Mouse (Mus musculus) Patski (cell line): ENCODE results near the gene Hacd2. TPM values are rescaled to one million over a fixed set of nuclear protein-coding genes. Genes with fewer than 3 reads are reported as not detected.

Source experiments
- ATAC-seq: fragments of 100-300 bp; one replicate; pipeline ENCODE4 v1.8.0; 2021
- CTCF ChIA-PET: fragments of 350-600 bp; sonication (Branson Sonifier 250); formaldehyde crosslinking; loops from one replicate; lab custom pipeline; 2022; ENCODE audit warnings: inconsistent platforms; lab: Charles Lee
- POLR2A ChIA-PET: fragments of 350-600 bp; sonication (Branson Sonifier 250); formaldehyde crosslinking; loops from one replicate; lab custom pipeline; 2022; ENCODE audit warnings: antibody characterized with exemption, inconsistent platforms; lab: Charles Lee
- DNase-seq: peaks from one replicate; pipeline ENCODE4 v3.0.0-alpha.2; 2011; ENCODE audit warnings: low read depth, low spot score
- H3K27me3 ChIP-seq: fragments of 371-371 bp; one replicate; pipeline ENCODE4 v1.5.1; 2021
- CTCF ChIP-seq: fragments of 100-300 bp; IDR thresholded peaks from one replicate; pipeline ENCODE4 v1.5.1; 2021
- in situ Hi-C: fragments of 300-500 bp; cut with MboI; formaldehyde crosslinking; loops from 3 replicates; pipeline ENCODE4 v1.11.1; 2018; ENCODE audit warnings: low pct_unique_long_range_greater_than_20kb, mixed read lengths
- polyA plus RNA-seq: library from polyadenylated mRNA; unstranded; gene quantifications from one replicate; pipeline ENCODE4 v1.2.3, GENCODE M21; 2021

The Hacd2 gene
- polyA plus RNA-seq, 1 experiment from 2014 or later, result 76.2 TPM

DNA sequence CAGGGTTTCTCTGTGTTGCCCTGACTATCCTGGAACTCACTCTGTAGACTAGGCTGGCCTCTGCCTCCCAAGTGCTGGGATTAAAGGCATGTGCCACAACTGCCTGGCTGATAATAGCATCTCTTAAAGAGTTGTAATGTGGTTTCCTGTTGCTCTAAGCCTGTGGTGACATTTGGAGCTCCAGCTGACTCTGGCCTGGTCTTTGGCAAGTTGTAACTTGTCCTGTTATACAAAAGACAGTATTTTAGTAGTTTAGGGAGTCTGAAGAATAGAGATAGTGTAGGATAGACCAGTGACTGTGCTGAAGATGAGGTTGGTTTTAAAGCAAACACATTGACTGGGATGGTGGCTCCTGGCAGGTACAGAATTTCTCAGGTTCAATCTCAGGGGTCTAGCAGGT, 52.2 kb downstream of the Hacd2 start:
- no peak for DNase-seq
- in situ Hi-C loops, result no loop called here
- no peak for TF ChIP-seq CTCF
- ATAC-seq, result no peak
- ChIA-PET POLR2A (no interaction called here), CTCF (no interaction called here)
- H3K27me3 ChIP-seq, result no peaks in the 10 kb centered on the region

DNA sequence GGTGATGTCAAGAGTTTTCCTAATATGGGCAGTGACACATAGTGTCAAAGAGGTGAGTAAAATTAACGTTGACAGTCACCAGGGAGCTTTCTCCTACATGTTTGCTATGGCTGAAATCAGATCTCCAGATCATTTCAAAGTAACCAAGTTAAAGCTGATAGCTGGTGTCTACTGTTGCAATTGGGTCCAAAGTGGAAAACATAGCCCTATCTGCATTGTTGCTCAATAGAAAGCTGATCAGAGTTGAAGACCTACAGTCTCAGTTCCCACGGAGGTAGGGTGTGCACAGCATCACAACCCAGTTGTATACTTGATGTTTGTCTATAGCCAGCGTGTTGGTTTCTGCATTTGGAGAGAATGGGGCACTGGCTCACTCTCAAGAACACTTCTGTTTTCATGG, 53.4 kb downstream of the Hacd2 start:
- ATAC-seq (no peak), DNase-seq (no peak)
- ChIA-PET CTCF (interaction anchor here (0.9 to 1.3 kb wide), 2 partner anchors 11 to 32 kb away, joined by 3 read pairs; no protein-coding TSS in a partner anchor), POLR2A (no interaction called here)
- no peak for TF ChIP-seq CTCF
- no peaks in the 10 kb centered on the region for H3K27me3 ChIP-seq
- in situ Hi-C loops, result no loop called here

DNA sequence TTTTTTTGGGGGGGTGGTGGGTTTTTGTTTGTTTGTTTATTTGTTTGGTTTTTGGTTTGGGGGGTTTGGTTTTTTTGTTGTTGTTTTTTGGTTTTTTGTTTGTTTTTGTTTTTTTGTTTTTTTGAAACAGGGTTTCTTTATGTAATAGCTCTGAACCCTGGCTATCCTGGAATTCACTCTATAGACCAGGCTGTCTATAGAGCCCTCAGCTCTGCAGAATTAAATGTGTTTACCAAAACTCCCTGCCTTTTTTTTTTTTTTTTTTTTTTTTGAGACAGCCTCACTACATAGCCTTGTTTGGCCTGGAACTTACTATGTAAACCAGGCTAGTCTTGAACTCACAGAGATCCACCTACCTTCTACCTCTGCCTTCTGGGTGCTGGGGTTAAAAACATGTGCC, 71.3 kb downstream of the Hacd2 start:
- DNase-seq (no peak), ATAC-seq (no peak)
- no peak for TF ChIP-seq CTCF
- POLR2A ChIA-PET, result no interaction called here
- in situ Hi-C loops, result no loop called here
- H3K27me3 ChIP-seq, result no peaks in the 10 kb centered on the region
- CTCF ChIA-PET, result no interaction called here

DNA sequence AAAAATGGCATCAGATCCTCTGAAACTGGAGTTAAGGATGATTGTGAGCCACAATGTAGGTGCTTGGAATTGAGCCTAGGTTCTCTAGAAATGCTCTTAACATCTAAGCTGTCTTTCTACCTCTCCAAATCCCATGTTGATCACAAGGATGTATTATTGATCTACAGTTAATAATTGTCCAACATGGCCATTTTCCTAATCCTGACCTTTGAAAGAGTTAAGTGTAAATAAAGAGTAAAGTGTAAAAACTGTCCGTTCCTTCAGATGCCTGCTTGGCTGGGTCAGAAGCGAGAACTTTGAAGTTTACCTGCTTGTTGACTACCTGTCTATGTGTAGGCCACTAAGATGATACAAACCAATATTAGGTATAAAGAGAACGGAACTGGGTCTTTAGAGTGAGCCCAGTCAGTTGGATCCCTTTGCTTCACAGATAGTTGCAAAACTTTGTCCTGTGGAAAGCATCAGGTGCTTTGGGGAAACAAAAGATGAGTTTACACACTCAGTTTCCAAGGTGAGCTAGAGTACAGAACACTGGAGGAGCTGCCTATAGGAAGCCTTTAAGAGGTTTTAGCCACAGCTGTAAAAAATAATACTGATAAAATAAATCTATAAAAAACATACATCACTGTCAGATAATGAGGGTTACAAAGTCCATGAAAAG, 75.8 kb downstream of the Hacd2 start:
- DNase-seq, result no peak
- H3K27me3 ChIP-seq, result no peaks in the 10 kb centered on the region
- POLR2A ChIA-PET, result no interaction called here
- CTCF ChIA-PET, result no interaction called here
- in situ Hi-C loops, result no loop called here
- ATAC-seq, result no peak
- no peak for TF ChIP-seq CTCF

DNA sequence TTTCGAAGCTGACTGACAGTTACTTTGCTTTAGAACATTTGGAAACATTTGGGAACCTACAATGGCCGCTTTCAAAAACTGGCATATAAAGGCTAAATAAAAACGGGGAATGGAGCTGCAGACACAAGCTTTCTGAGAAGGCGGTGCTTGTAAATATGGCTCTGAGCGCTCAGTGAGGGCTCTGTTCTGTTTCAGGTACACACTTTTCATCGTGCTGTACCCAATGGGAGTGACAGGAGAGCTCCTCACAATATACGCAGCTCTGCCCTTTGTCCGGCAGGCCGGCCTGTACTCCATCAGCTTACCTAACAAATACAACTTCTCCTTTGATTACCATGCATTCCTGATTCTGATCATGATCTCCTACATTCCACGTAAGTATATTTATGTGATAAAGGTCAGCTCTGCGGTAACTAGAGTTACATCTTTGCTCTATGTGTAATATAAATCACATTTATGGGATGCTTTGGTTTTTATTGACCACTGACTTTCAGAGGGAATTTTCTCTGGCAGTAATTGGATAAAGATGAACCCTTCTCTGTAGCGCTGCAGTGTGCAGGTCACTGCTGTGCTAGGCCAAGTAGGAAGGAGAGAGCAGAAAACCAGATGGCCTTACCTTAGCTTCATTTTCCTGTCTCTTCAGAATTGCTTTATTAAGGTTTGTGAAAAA, 79.7 kb downstream of the Hacd2 start:
- ATAC-seq (no peak), DNase-seq (no peak)
- POLR2A ChIA-PET, result interaction anchor here (1.0 to 1.3 kb wide), 2 partner anchors 12 to 15 kb away, joined by 3 to 4 read pairs; no protein-coding TSS in a partner anchor
- CTCF ChIA-PET, result interaction anchor here (0.9 to 2.0 kb wide), 2 partner anchors 15 to 22 kb away, joined by 4 to 5 read pairs; no protein-coding TSS in a partner anchor
- no peak for TF ChIP-seq CTCF
- in situ Hi-C loops, result no loop called here
- H3K27me3 ChIP-seq, result no peaks in the 10 kb centered on the region

DNA sequence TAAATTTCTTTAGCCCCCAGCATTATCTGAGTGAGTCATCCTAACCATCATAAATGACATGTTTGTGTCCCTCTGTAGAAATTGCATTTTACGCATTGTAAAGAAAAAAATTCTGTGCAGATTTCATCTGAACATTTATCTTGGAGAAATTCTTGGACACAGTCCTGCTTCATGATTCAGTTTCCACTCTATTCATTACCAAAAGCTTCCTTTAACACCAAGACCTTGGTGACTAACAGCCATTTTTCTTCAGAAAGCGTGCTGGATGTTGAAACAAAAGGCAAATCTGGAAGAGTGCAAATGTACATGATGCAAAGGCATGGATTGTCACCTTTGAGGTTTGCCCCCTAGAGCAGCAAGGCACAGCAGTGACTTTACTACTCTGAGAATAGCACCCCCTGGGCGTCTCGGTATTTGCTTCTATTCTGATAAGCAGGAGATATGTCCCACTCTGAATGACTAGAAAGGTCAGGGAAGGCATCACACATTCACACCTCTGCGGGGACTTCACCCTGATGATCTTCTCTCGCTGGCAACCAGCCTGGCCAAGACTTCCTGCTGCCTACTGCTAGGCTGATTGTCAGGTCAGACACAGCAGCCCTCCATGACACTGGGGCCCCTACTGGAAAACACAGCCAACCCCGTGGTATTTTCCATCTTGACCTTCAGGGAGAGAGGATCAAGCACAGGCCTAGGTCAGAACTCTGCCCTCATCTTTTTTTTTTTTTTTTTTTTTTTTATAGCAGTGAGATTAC, 80.8 kb downstream of the Hacd2 start:
- no peak for TF ChIP-seq CTCF
- no peaks in the 10 kb centered on the region for H3K27me3 ChIP-seq
- DNase-seq (no peak), ATAC-seq (no peak)
- ChIA-PET CTCF (interaction anchor here (1.6 to 2.0 kb wide), 2 partner anchors 9 to 16 kb away, joined by 3 to 5 read pairs; no protein-coding TSS in a partner anchor), POLR2A (interaction anchor here (0.5 kb wide), 1 partner anchor 12 kb away, joined by 3 read pairs; no protein-coding TSS in a partner anchor)
- in situ Hi-C loops, result no loop called here

DNA sequence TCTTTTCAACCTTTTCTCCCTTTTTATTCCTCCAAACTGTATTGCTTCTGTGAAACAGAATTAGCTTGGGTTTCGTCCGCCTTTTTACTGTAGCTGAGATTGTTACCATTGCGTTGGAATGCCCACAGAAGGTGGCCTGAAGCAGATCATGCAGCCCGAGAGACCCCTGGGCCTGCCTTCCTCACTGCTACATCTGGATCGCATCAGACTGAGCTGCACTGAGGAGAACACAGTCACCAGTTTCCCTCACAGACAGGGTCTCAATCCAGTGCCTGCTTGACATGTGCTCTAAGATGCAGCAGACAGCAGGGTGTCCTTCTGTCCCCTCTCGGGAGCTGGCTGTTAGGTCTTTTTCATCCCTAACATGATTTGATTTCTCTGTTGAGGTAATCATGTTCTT, 85.8 kb downstream of the Hacd2 start:
- ATAC-seq (no peak), DNase-seq (no peak)
- ChIA-PET CTCF (no interaction called here), POLR2A (no interaction called here)
- H3K27me3 ChIP-seq, result no peaks in the 10 kb centered on the region
- TF ChIP-seq CTCF, result no peak
- in situ Hi-C loops, result loop anchor here (5.0 kb wide), 1 partner anchor 46 kb away; no protein-coding TSS in a partner anchor

DNA sequence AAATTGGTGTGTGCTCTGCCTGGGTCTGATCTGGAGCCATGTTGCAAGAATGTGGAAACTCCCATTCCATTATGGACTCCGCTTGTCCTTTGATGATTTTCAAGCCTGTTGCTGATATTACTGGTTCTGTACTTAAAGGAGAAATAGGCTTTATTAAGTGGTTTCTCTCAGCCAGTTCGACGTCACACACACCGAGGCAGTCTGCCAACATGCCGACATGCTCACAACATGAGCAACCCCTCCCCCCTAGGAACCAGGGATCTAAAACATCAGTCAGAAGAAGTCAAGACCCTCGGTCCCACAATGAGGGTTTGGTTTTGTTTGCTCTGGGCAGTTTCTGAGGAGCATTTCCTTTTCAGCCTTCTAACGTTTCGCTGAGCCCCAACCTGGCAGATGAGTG, 86.9 kb downstream of the Hacd2 start:
- POLR2A ChIA-PET, result no interaction called here

DNA sequence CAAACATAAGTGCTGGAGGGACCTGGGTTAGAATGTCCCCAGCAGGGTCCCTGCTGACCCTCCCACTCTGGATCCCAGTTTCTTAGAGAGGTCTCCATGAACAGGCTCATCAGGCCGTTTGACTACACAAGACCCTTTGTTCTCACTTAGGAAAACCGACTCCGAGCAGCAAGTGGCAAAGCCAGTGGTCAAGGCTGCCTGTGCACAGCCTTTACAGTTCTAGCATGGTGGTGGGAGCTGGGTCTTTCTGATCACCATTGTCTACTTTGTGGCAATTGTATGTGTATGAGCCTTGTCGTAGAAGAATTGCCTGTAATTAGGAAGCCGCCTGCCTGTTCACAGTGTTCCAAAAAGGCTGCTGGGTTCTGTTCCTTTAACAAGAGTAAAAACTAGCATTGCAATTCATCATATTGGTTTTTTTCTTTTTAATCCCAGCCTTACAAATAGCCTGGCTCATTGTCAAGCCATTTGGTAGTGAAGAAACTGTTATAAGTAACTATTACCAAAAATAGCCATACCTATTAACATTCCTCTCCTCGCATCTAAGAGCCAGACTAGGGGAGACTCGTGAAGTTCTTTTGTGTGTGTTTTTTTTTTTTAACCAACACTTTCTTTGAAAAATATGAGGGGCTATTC, 87.5 kb downstream of the Hacd2 start:
- CTCF ChIA-PET, result no interaction called here
- H3K27me3 ChIP-seq, result no peaks in the 10 kb centered on the region
- DNase-seq (no peak), ATAC-seq (no peak)
- in situ Hi-C loops, result loop anchor here (5.0 kb wide), 2 partner anchors 47 to 163 kb away; no protein-coding TSS in a partner anchor
- no peak for TF ChIP-seq CTCF
- POLR2A ChIA-PET, result no interaction called here

More for the DNA sequence above, 86.9 kb downstream of the Hacd2 start:
- ATAC-seq, result no peak
- TF ChIP-seq CTCF, result no peak
- in situ Hi-C loops, result loop anchor here (5.0 kb wide), 1 partner anchor 47 kb away; no protein-coding TSS in a partner anchor
- DNase-seq, result no peak
- CTCF ChIA-PET, result no interaction called here
- no peaks in the 10 kb centered on the region for H3K27me3 ChIP-seq
